Mouse (Mus musculus) adrenal gland, postnatal 36 days (tissue): ENCODE measurements around the gene Skap2. TPM values are rescaled to one million over a fixed set of nuclear protein-coding genes. Genes with fewer than 3 reads are reported as not detected.

Experiments
- DNase-seq, 2 experiments: peaks; one replicate each; pipeline ENCODE4 v3.0.0; 2021; ENCODE audit warnings: mixed read lengths in 1 of 2
- total RNA-seq, 2 experiments: library from RNA; stranded (reverse); gene quantifications; 2 replicates each; pipeline ENCODE4 v1.2.3; 2021

Gene Skap2
- total RNA-seq, 2 experiments from 2014 or later, result 46.8 to 50.6 TPM

DNA sequence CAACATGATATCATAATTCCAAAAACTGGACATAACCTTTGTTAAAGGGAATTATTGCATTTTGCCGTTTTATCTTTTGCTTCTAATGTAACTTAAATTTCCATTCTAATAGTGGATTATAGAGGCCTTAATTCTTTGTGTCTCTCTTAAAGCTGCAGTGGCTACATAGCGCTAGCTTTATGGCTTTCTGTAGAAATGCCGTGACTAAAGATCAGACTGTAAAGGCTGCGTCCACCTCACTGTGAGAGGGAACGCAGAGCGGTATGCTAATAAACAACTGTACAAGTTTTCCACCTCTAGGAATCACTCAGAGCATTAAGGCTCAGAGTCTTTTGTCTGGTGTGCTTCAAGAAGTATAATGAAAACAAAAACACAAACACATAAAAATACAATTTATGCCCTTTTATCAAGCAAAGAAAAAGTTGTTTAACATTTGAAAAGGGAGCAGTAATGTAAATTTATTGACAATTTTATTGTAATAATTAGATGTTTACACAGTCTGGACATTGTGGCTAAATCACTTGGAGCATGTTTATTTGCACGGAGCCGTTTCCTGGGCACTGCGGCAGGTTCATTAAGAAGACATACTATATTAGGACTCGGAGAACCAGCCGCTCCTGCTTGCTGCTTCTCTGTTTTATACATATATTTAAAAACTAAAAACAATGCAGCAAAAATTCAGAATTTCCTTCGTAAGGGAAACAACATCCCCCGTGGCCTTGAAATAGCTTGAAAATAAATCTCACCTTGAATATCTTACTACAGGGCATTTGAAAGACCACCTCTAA is 162.1 kb downstream of the Skap2 start:
- no peak for DNase-seq

DNA sequence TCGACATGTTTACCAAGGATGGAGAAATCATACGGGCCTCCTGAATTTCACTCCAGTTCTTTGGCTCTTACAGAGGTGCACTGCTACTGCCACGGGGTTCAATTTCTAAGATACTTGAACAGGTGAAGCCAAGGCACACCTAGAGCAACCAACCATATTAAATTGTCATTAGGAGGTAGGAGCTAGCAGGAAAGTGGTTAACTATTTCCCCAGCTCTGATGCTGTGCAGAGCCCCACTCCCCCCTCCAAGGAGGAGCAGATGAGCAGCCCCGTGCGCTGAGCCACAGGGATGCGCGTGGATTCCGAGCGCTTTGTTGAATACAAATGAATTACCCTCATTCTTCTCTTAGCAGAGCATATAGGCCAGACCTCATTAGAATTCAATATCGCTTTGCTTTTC is 162.8 kb downstream of the Skap2 start:
- DNase-seq, result no peak

DNA sequence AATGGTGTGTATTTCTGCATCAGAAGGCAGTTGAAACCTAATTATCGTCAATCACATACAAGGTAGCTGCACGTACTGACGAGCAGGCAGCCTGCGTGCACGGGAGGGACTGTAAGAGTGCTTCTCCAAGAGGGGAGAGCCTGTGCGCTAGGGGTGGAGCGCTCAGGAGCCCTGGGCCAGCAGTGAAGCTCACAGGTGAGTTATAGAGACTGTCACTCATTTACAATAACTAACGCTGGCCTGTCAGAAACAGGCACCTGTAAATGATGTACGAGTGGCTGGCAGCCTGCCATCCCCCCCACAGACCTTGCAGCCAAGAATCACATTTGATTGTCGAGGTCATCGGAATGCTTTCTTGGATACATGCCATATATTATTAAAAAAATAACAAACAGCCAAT is 168.2 kb downstream of the Skap2 start:
- peak; percentile 51 to 67 for DNase-seq

DNA sequence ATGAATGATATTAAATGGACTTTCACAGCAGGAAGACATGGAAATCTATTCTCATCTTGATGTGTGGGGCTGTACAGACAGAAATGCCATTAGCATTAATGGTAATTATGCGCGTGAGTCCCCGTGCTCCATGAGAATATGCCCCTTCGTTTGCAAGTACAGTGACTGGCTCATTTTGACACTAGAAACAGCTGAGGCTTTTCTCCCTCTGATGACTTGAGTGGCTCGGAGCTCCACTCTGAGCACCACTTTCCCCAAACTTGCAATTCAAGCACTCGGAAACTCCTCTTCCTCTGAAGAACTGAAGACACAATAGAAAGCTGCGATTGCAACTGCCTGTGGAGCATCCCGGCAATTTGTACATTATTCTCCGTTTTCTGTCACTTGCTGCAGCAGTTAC is 169.3 kb downstream of the Skap2 start:
- no peak for DNase-seq

DNA sequence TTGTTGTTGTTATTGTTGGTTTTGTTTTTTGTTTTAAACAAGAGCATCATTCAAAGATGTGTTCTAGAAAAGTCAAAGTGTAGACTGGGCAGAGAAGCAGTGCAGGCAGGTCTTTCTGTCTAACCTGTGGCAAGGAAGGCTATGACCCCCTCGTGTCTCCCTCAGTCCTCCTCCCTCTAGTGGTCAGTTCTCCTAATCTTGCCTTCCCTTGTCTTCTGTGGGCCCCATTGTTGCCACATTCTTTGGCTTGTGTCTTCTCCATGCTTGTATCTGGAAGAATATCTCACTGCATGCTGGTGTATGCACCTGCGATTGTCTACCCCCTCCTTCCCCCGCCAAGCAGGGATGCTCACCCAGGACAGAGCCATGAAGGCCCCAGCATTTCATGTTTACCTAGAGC is 174.2 kb downstream of the Skap2 start:
- DNase-seq, result no peak

DNA sequence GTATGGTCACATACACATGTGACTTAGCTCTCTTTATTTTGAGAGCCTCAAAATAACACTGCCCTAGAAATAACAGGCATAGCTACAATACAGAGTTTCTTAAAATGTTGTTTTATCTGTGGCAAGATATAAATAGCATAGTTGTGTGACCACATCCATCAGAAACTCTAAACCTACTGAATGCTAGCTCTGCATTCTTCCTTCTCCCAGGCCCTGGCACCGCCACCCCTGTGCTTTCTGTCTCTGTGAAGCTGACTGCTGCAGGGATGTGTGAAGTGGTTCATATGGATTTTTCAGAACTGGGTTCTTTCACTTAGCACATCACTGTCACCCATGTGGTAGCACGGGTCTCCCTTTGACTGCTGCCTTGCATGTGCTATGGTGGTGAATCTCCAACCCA is 179.0 kb downstream of the Skap2 start:
- no peak for DNase-seq

DNA sequence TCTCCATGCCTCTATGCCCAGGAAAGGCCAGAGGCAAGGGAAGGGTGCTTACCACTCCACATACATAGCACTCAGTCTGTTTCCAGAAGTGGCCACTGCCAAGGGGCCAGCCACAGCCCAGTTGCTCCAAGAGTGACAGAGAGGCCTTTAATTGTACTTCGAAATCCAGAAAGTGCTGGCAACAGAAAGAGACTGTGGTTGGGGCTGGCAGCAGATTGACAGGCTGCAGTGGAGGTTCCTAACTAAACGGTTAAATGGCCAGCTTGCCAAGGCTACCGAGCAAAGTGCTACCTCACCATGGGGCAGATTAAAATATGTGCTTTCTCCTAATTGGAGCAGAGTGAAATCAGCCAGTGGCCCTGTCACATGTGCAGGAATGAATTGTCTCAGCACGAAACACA is 186.7 kb downstream of the Skap2 start:
- peak in 1 of 2 experiments; percentile 16 for DNase-seq

DNA sequence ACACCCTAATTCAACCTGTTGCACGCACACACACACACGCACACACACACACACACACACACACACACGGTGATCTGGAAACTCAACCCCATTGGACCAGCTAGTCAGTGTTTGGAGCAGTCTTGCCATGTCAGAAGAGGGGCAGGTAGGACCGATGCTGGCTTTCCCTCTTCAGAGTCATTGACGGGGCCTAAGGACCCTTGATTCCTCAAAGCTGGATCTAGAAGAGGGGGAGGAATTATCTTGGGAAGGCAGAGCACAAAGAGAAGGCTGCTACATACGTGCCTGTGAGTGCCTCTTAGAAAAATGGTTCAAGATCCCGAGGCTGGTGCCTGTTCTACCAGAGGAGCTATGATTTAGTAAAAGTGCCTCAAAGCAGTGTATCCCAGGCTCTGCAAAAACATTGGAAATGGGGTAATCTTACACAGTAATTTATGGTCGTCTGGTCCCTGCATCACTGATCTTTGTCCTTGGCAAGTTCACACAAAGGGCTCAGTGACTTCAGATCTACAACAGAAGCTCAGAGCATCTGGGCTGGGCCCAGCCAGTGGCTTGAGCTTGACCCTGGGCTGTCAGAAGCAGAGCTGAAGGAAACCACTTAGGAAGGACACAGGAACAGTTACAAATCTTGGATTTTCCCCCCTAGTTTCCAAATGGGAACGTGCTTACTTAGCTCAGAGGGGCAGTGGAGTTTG is 188.1 kb downstream of the Skap2 start:
- DNase-seq, result peak; percentile 72

DNA sequence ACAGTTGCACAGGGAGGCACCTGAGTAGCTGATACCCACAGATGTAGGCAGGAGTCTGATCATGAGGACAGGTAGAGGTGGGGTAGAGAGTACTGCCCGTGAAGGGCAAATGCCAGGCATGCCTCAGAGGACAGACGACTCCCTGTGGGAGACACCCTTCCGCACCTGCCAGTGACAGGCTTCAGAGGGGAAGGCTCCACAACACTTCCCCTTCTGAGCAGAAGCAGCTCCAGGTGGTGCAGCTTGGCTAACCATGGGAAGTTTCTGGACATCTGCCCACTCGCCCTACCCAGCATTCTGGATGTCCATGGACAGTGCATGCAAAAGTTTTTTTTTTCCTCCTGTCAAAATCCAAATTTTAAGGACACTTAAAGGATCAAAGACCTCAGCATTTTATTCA is 190.3 kb downstream of the Skap2 start:
- no peak for DNase-seq

DNA sequence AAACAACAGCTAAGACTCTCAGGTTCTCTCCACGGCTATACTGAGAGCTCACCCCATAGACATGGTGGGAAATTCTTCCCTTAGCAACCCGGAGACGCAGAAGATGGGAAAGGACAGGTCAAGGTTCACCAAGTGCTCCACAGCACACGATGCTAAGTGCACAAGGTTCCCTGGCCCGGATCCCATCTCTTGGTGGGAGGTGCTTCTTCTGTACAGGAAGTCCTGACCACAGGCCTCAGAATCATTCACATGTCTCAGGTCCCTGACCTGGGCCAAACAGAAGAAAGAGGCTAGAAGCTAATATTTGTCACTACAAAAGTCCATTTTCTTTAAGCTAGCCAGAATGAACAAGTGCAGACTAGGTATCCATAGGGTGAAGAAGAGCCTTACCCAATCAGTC is 191.5 kb downstream of the Skap2 start:
- DNase-seq, result no peak

DNA sequence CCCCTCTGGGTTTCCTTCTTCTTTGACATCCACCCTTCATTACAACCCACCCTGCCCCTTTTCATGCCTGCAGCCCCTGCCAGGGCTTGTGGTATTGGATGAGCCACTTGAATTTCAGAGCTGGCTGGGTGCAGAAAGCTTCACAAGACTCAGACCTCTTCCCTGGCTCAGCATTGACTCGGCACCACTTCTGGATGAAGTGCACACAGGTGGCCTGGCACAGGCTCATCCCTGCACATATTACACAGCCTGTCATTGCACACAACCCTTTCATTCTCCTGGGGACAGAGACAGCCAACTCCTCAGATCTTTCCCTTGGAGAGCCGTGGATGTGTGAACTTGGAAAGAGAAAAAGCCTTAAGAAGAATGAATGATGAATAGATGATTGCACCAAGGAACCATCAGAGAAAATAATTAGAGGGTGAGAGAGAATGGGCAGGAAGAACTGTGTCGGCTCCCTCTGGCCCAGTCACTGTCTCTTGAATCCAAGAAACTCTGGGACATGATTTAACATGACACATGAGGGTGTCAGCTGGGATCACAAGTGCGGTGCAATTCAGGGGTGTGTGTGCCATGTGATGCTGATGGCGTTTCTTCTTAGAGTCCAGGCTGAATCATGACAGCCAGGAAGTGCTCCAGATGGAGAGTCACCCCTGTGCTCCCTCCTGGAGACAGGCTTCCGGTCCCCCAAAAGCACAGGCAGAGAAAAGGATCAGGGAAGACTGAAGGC is 195.3 kb downstream of the Skap2 start:
- DNase-seq, result no peak

DNA sequence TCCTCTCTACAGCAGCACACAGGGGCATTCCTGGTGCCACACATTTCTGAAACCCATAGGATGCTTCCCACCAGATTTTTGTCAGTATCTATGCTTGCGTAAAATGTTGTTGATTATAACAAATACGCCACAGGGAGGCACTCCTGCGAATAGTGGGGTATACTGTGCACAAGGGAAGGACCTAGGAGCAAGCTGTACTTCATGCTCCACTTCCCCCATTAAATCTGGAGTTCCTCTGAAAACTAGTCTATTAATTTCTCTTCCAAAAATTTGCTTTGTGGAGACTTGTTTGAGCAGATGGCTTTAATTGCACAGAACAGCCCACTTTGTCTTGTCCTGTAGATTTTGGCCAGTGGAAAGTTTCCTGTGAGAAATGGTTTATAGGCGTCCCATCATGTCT is 201.4 kb downstream of the Skap2 start:
- no peak for DNase-seq

DNA sequence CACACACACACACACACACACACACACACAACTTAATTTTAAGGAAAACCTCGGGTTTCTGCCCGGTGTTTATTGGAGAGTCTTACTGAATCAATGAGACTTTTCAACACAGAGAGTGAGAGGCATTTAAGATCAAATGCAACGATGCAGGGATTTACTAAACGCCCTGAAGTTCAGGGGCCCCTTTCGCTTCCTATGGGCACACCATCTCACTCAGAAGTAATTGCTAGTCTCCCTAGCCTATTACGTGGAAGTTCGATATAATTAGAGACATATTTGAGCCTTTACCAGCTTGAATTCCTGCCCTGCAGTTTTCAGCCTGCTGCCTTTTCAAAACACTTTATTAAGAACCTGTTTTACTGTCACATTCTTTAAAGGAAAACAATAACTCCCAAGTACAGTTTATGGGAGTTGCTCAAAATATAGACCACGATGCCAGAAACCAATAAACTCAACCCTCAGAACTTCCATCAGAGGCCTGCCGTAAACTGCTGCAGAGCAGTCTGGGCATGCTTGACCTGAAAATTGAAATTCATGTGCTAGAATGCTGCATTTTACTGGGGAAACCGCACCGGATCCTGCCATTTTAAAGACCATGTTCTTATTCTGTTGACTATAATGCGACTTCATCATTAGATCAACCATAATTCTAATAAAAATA is 203.1 kb downstream of the Skap2 start:
- DNase-seq, result no peak

DNA sequence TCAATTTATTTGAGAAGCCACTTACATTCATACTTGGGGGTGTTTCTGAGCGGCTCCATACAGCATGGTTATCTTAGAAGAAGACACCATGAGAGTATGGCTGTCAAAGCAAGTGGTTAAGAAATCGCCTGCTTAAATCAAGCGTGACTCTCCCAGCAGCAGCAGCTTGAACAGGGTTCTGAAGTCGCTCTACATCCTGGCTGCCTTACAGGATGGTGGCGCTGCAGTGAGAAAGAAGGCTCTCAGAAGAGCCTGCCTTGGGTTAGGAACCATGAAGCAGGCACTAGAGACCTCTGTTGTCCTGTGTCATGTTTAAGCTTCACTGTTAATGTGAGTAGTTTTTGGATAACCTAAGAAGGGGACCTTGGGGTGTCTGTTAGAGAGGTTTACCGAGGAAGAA is 204.3 kb downstream of the Skap2 start:
- no peak for DNase-seq

Other genes with a start within 250 kb of the Skap2 start
- gene Hoxa1, start 145.8 kb upstream of the Skap2 start, total RNA-seq, result under 1 TPM; 0.23 to 0.70 TPM
- gene Hoxa2, start 152.3 kb upstream of the Skap2 start, total RNA-seq, result 1 to 10 TPM; 1.7 to 1.9 TPM
- under 1 TPM; 0.10 to 0.40 TPM for gene 5730596B20Rik, start 164.9 kb upstream of the Skap2 start, total RNA-seq
- gene Hoxa4, start 179.2 kb upstream of the Skap2 start, total RNA-seq, result 1 to 10 TPM; 2.6 to 3.1 TPM
- 10 to 100 TPM; 14.7 to 27.8 TPM for gene Hoxa5, start 192.0 kb upstream of the Skap2 start, total RNA-seq
- 1 to 10 TPM; 2.5 to 4.6 TPM for gene Hoxa6, start 196.2 kb upstream of the Skap2 start, total RNA-seq
- 1 to 10 TPM; 3.7 TPM for gene Hoxa3, start 200.8 kb upstream of the Skap2 start, total RNA-seq
- gene Gm28308, start 200.8 kb upstream of the Skap2 start, total RNA-seq, result 1 to 10 TPM; 1.5 to 2.8 TPM
- 10 to 100 TPM; 19.1 to 20.1 TPM for gene Hoxa7, start 209.3 kb upstream of the Skap2 start, total RNA-seq
- 1 to 10 TPM in 1 of 2 experiments, under 1 TPM in 1; 0.56 to 1.3 TPM for gene Hoxa9, start 218.5 kb upstream of the Skap2 start, total RNA-seq
- gene Hoxa10, start 228.3 kb upstream of the Skap2 start, total RNA-seq, result under 1 TPM; 0.20 to 0.30 TPM
- not detected for gene Hoxa11, start 233.3 kb upstream of the Skap2 start, total RNA-seq
- gene Hoxa13, start 248.3 kb upstream of the Skap2 start, total RNA-seq, result not detected